Mouse (Mus musculus): ENCODE measurements around the gene Rpf2. TPM values are rescaled to one million over a fixed set of nuclear protein-coding genes. Genes with fewer than 3 reads are reported as not detected.

Gene Rpf2
- polyA plus RNA-seq, 1 experiment: 141 TPM

GRCm38 (mm10) chr10:40264920-40265319, 18.1 kb upstream of the Rpf2 start:
- TF ChIP-seq CTCF (IDR thresholded peaks at IDR 0.05; ENCODE audit: low read depth, low read length): peak; percentile 35
- no peak for TF ChIP-seq POLR2A (IDR thresholded peaks at IDR 0.05; ENCODE audit: insufficient read depth, low read length)
- no peaks in the 10 kb centered on the region for H3K36me3 ChIP-seq (ENCODE audit: control insufficient read depth, insufficient read depth, low read length, poor library complexity, severe bottlenecking)
- H3K9me3 ChIP-seq (replicated peaks; ENCODE audit: control insufficient read depth, insufficient read depth, low read length, poor library complexity, severe bottlenecking): no peaks in the 10 kb centered on the region
- H3K27me3 ChIP-seq (ENCODE audit: control insufficient read depth, insufficient read depth, low read length, poor library complexity, severe bottlenecking): no peaks in the 10 kb centered on the region
- peaks cover 3% of the 10 kb centered on the region for H3K4me1 ChIP-seq (ENCODE audit: control insufficient read depth, insufficient read depth, low read length)
- no peak overlapping the region for H3K27ac ChIP-seq (ENCODE audit: insufficient read depth, low read length)
- H3K9ac ChIP-seq (ENCODE audit: low read depth, poor library complexity, severe bottlenecking): no peak overlapping the region
- H3K4me3 ChIP-seq (ENCODE audit: low read depth, low read length): no peak overlapping the region

GRCm38 (mm10) chr10:40263691-40264090, 16.9 kb upstream of the Rpf2 start:
- Histone ChIP-seq H3K4me3 (ENCODE audit: low read depth, low read length) (no peak overlapping the region), H3K27ac (ENCODE audit: insufficient read depth, low read length) (no peak overlapping the region), H3K36me3 (ENCODE audit: control insufficient read depth, insufficient read depth, low read length, poor library complexity, severe bottlenecking) (no peaks in the 10 kb centered on the region), H3K9ac (ENCODE audit: low read depth, poor library complexity, severe bottlenecking) (no peak overlapping the region), H3K9me3 (replicated peaks; ENCODE audit: control insufficient read depth, insufficient read depth, low read length, poor library complexity, severe bottlenecking) (no peaks in the 10 kb centered on the region), H3K4me1 (ENCODE audit: control insufficient read depth, insufficient read depth, low read length) (peaks cover 3% of the 10 kb centered on the region), H3K27me3 (ENCODE audit: control insufficient read depth, insufficient read depth, low read length, poor library complexity, severe bottlenecking) (no peaks in the 10 kb centered on the region)
- TF ChIP-seq EP300 (IDR thresholded peaks at IDR 0.05; ENCODE audit: insufficient read depth, low read depth, low read length) (no peak), CTCF (IDR thresholded peaks at IDR 0.05; ENCODE audit: low read depth, low read length) (no peak), POLR2A (IDR thresholded peaks at IDR 0.05; ENCODE audit: insufficient read depth, low read length) (no peak)

- H3K9me3 ChIP-seq (replicated peaks; ENCODE audit: control insufficient read depth, insufficient read depth, low read length, poor library complexity, severe bottlenecking): no peaks in the 10 kb centered on the region
- H3K27ac ChIP-seq (ENCODE audit: insufficient read depth, low read length): no peak overlapping the region
- peaks cover 3% of the 10 kb centered on the region for H3K4me1 ChIP-seq (ENCODE audit: control insufficient read depth, insufficient read depth, low read length)
- H3K36me3 ChIP-seq (ENCODE audit: control insufficient read depth, insufficient read depth, low read length, poor library complexity, severe bottlenecking): no peaks in the 10 kb centered on the region
- no peaks in the 10 kb centered on the region for H3K27me3 ChIP-seq (ENCODE audit: control insufficient read depth, insufficient read depth, low read length, poor library complexity, severe bottlenecking)
- H3K4me3 ChIP-seq (ENCODE audit: low read depth, low read length): no peak overlapping the region
- no peak overlapping the region for H3K9ac ChIP-seq (ENCODE audit: low read depth, poor library complexity, severe bottlenecking)
- TF ChIP-seq POLR2A (IDR thresholded peaks at IDR 0.05; ENCODE audit: insufficient read depth, low read length) (no peak), EP300 (IDR thresholded peaks at IDR 0.05; ENCODE audit: insufficient read depth, low read depth, low read length) (no peak), CTCF (IDR thresholded peaks at IDR 0.05; ENCODE audit: low read depth, low read length) (no peak)
Measured at GRCm38 (mm10) chr10:40262200-40262599, 15.4 kb upstream of the Rpf2 start.

GRCm38 (mm10) chr10:40260305-40260704, 13.5 kb upstream of the Rpf2 start:
- no peaks in the 10 kb centered on the region for H3K9me3 ChIP-seq (replicated peaks; ENCODE audit: control insufficient read depth, insufficient read depth, low read length, poor library complexity, severe bottlenecking)
- TF ChIP-seq EP300 (IDR thresholded peaks at IDR 0.05; ENCODE audit: insufficient read depth, low read depth, low read length) (no peak), CTCF (IDR thresholded peaks at IDR 0.05; ENCODE audit: low read depth, low read length) (no peak), POLR2A (IDR thresholded peaks at IDR 0.05; ENCODE audit: insufficient read depth, low read length) (no peak)
- H3K4me3 ChIP-seq (ENCODE audit: low read depth, low read length): no peak overlapping the region
- no peaks in the 10 kb centered on the region for H3K36me3 ChIP-seq (ENCODE audit: control insufficient read depth, insufficient read depth, low read length, poor library complexity, severe bottlenecking)
- peak overlapping the region; percentile 14 for H3K27ac ChIP-seq (ENCODE audit: insufficient read depth, low read length)
- peaks cover 3% of the 10 kb centered on the region for H3K4me1 ChIP-seq (ENCODE audit: control insufficient read depth, insufficient read depth, low read length)
- H3K27me3 ChIP-seq (ENCODE audit: control insufficient read depth, insufficient read depth, low read length, poor library complexity, severe bottlenecking): no peaks in the 10 kb centered on the region
- no peak overlapping the region for H3K9ac ChIP-seq (ENCODE audit: low read depth, poor library complexity, severe bottlenecking)

- Histone ChIP-seq H3K36me3 (ENCODE audit: control insufficient read depth, insufficient read depth, low read length, poor library complexity, severe bottlenecking) (no peaks in the 10 kb centered on the region), H3K9me3 (replicated peaks; ENCODE audit: control insufficient read depth, insufficient read depth, low read length, poor library complexity, severe bottlenecking) (no peaks in the 10 kb centered on the region), H3K4me1 (ENCODE audit: control insufficient read depth, insufficient read depth, low read length) (peaks cover 3% of the 10 kb centered on the region), H3K9ac (ENCODE audit: low read depth, poor library complexity, severe bottlenecking) (no peak overlapping the region), H3K27me3 (ENCODE audit: control insufficient read depth, insufficient read depth, low read length, poor library complexity, severe bottlenecking) (no peaks in the 10 kb centered on the region), H3K4me3 (ENCODE audit: low read depth, low read length) (no peak overlapping the region), H3K27ac (ENCODE audit: insufficient read depth, low read length) (peak overlapping the region; percentile 67; the same call in 1 of the 2 replicates)
- TF ChIP-seq POLR2A (IDR thresholded peaks at IDR 0.05; ENCODE audit: insufficient read depth, low read length) (no peak), EP300 (IDR thresholded peaks at IDR 0.05; ENCODE audit: insufficient read depth, low read depth, low read length) (no peak), CTCF (IDR thresholded peaks at IDR 0.05; ENCODE audit: low read depth, low read length) (no peak)
Measured at GRCm38 (mm10) chr10:40259542-40259941, 12.7 kb upstream of the Rpf2 start.

GRCm38 (mm10) chr10:40258976-40259375, 12.1 kb upstream of the Rpf2 start:
- Histone ChIP-seq H3K9ac (ENCODE audit: low read depth, poor library complexity, severe bottlenecking) (no peak overlapping the region), H3K4me1 (ENCODE audit: control insufficient read depth, insufficient read depth, low read length) (peaks cover 3% of the 10 kb centered on the region), H3K9me3 (replicated peaks; ENCODE audit: control insufficient read depth, insufficient read depth, low read length, poor library complexity, severe bottlenecking) (no peaks in the 10 kb centered on the region), H3K36me3 (ENCODE audit: control insufficient read depth, insufficient read depth, low read length, poor library complexity, severe bottlenecking) (peaks cover 4% of the 10 kb centered on the region), H3K27me3 (ENCODE audit: control insufficient read depth, insufficient read depth, low read length, poor library complexity, severe bottlenecking) (no peaks in the 10 kb centered on the region), H3K27ac (ENCODE audit: insufficient read depth, low read length) (peak overlapping the region; percentile 67; the same call in 1 of the 2 replicates), H3K4me3 (ENCODE audit: low read depth, low read length) (no peak overlapping the region)
- TF ChIP-seq CTCF (IDR thresholded peaks at IDR 0.05; ENCODE audit: low read depth, low read length) (no peak), EP300 (IDR thresholded peaks at IDR 0.05; ENCODE audit: insufficient read depth, low read depth, low read length) (no peak), POLR2A (IDR thresholded peaks at IDR 0.05; ENCODE audit: insufficient read depth, low read length) (no peak)
